Mouse (Mus musculus) G1E (cell line): Measurements from ENCODE around the gene Katnbl1.

Source experiments
- CTCF ChIP-seq: IDR thresholded peaks from 2 replicates; pipeline ENCODE4 v1.5.1; 2012; ENCODE audit warnings: low read depth, low read length, inconsistent platforms, mixed read lengths
- TAL1 ChIP-seq: conservative IDR thresholded peaks from 2 replicates; pipeline ENCODE4 v1.6.1; 2012; ENCODE audit warnings: low read depth, low read length, inconsistent platforms, mixed read lengths

DNA sequence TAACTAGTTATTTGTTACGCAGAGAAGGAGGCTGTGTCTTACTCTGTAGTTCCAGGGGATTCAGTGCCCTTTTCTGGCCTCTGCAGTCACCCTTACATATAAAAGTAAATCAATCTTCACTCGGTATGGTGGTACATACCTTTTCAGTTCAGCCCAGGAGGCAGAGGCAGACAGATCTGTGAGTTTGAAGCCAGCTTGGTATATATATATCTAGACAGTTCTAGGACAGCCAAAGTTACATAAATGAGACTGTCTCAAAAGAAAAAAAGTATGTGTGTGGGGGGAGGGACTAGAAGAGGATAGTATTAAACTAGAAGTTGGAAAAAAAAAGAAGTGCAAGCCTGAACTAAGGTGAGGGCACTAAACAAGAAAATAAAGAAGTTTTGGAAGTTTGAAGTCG is 30.8 kb upstream of the Katnbl1 start:
- TF ChIP-seq TAL1 (no peak), CTCF (no peak)
